Mouse (Mus musculus): Measurements from ENCODE around the gene Smad6.

Smad6 gene

GRCm38 (mm10) chr9:64021319-64021850 is 474 bp downstream of the Smad6 start:
- no peak for DNase-seq

GRCm38 (mm10) chr9:64020606-64021318 is 1.1 kb downstream of the Smad6 start:
- DNase-seq, result peak; percentile 60 to 72

GRCm38 (mm10) chr9:64020171-64020605 is 1.7 kb downstream of the Smad6 start:
- peak; percentile 56 to 68 for DNase-seq

GRCm38 (mm10) chr9:64019036-64019886 is 2.6 kb downstream of the Smad6 start:
- DNase-seq, result peak in 1 of 2 experiments; percentile 36

GRCm38 (mm10) chr9:64017861-64018793 is 3.7 kb downstream of the Smad6 start:
- peak; percentile 77 to 86 for DNase-seq

GRCm38 (mm10) chr9:64016648-64017400 is 5.0 kb downstream of the Smad6 start:
- peak; percentile 71 to 80 for DNase-seq

- DNase-seq, result no peak
Measured at GRCm38 (mm10) chr9:64016092-64016491, 5.8 kb downstream of the Smad6 start.

- no peak for DNase-seq
Measured at GRCm38 (mm10) chr9:64014801-64015200, 7.1 kb downstream of the Smad6 start.

GRCm38 (mm10) chr9:64011356-64011755 is 10.5 kb downstream of the Smad6 start:
- no peak for DNase-seq

- no peak for DNase-seq
Measured at GRCm38 (mm10) chr9:64002981-64003380, 18.9 kb downstream of the Smad6 start.

- DNase-seq, result no peak
Measured at GRCm38 (mm10) chr9:64001081-64001480, 20.8 kb downstream of the Smad6 start.

GRCm38 (mm10) chr9:64000085-64000484 is 21.8 kb downstream of the Smad6 start:
- no peak for DNase-seq

GRCm38 (mm10) chr9:63999194-63999593 is 22.7 kb downstream of the Smad6 start:
- no peak for DNase-seq

GRCm38 (mm10) chr9:63998026-63998425 is 23.8 kb downstream of the Smad6 start:
- no peak for DNase-seq

- DNase-seq, result peak in 1 of 2 experiments; percentile 62
Measured at GRCm38 (mm10) chr9:63997439-63997838, 24.4 kb downstream of the Smad6 start.

- no peak for DNase-seq
Measured at GRCm38 (mm10) chr9:63993256-63993655, 28.6 kb downstream of the Smad6 start.

- DNase-seq, result no peak
Measured at GRCm38 (mm10) chr9:63992761-63993160, 29.1 kb downstream of the Smad6 start.

GRCm38 (mm10) chr9:63991193-63991592 is 30.7 kb downstream of the Smad6 start:
- no peak for DNase-seq

- DNase-seq, result no peak
Measured at GRCm38 (mm10) chr9:63989641-63990040, 32.2 kb downstream of the Smad6 start.

- DNase-seq, result no peak
Measured at GRCm38 (mm10) chr9:63989214-63989613, 32.6 kb downstream of the Smad6 start.

GRCm38 (mm10) chr9:63985125-63985524 is 36.7 kb downstream of the Smad6 start:
- no peak for DNase-seq
